Mouse (Mus musculus) CH12.LX (cell line): Measurements from ENCODE around the gene Mroh8. TPM values are rescaled to one million over a fixed set of nuclear protein-coding genes. Genes with fewer than 3 reads are reported as not detected.
A peak's percentile ranks its signal among the peaks of the same experiment; 100 is the strongest.

ENCODE experiments used
- DNase-seq: peaks from one replicate; pipeline ENCODE4 v3.0.0-alpha.2; 2013; ENCODE audit errors: extremely low read depth
- H3K27ac ChIP-seq: 2 replicates; pipeline ENCODE4 v1.5.1; 2012; ENCODE audit warnings: low read depth, mild to moderate bottlenecking, control low read depth, moderate library complexity; ENCODE audit not compliant: insufficient read depth
- H3K27me3 ChIP-seq: replicated peaks from 2 replicates; pipeline ENCODE3; 2012; ENCODE audit warnings: inconsistent platforms
- H3K36me3 ChIP-seq, 2 experiments: replicated peaks in 1 of 2; 2 replicates each; pipeline versions ENCODE3 to v1.6.1; 2012; ENCODE audit warnings: inconsistent platforms in 1 of 2, low read length in 1 of 2, mild to moderate bottlenecking in 1 of 2, mixed read lengths in 1 of 2, moderate library complexity in 1 of 2; ENCODE audit not compliant: control insufficient read depth in 1 of 2, insufficient read depth in 1 of 2
- H3K4me1 ChIP-seq, 2 experiments: 2 replicates each; pipeline ENCODE4 v1.6.1; 2012; ENCODE audit warnings: inconsistent platforms in 1 of 2, moderate library complexity in 1 of 2; ENCODE audit not compliant: insufficient read depth in 2 of 2, control insufficient read depth in 1 of 2
- H3K4me2 ChIP-seq: 2 replicates; pipeline ENCODE4 v1.6.1; 2012; ENCODE audit warnings: low read depth, mild to moderate bottlenecking, control low read depth; ENCODE audit not compliant: poor library complexity, insufficient read depth, severe bottlenecking
- H3K4me3 ChIP-seq, 3 experiments: fragments of 150-350 bp in 1 of 3; sonication (generic) in 1 of 3; replicated peaks in 1 of 3; 2 replicates each; pipeline versions ENCODE3 to v1.5.1; 2011 to 2012; ENCODE audit warnings: low read depth in 2 of 3, low read length in 2 of 3, mild to moderate bottlenecking in 2 of 3, moderate library complexity in 2 of 3, control low read depth in 1 of 3, improper control_type of control experiment in 1 of 3, inconsistent platforms in 1 of 3, mixed read lengths in 1 of 3; ENCODE audit not compliant: poor library complexity in 1 of 3
- H3K79me2 ChIP-seq: replicated peaks from 2 replicates; pipeline ENCODE4 v1.6.1; 2012; ENCODE audit warnings: mild to moderate bottlenecking, moderate library complexity; ENCODE audit not compliant: control insufficient read depth, poor library complexity, insufficient read depth, severe bottlenecking; ENCODE audit errors: extremely low read depth
- H3K9ac ChIP-seq: 2 replicates; pipeline ENCODE4 v1.6.1; 2012; ENCODE audit warnings: low read depth, mild to moderate bottlenecking, control low read depth, moderate library complexity; ENCODE audit not compliant: insufficient read depth
- H3K9me3 ChIP-seq: replicated peaks from 2 replicates; pipeline ENCODE3; 2012; ENCODE audit warnings: low read length, inconsistent platforms, mixed read lengths
- CTCF ChIP-seq, 2 experiments: IDR thresholded peaks in 1 of 2; conservative IDR thresholded peaks in 1 of 2; 2 replicates each; pipeline ENCODE4 v1.5.1; 2011 to 2012; ENCODE audit warnings: low read depth in 2 of 2, low read length in 2 of 2, improper control_type of control experiment in 1 of 2, inconsistent platforms in 1 of 2, mild to moderate bottlenecking in 1 of 2, moderate library complexity in 1 of 2
- E2F4 ChIP-seq: IDR thresholded peaks from 2 replicates; pipeline ENCODE4 v1.6.1; 2011; ENCODE audit warnings: low read depth, low read length, improper control_type of control experiment; ENCODE audit not compliant: insufficient replicate concordance
- ELF1 ChIP-seq: IDR thresholded peaks from 2 replicates; pipeline ENCODE4 v1.6.1; 2014; ENCODE audit warnings: low read depth, mild to moderate bottlenecking, inconsistent platforms, low read length, improper control_type of control experiment
- ETS1 ChIP-seq: conservative IDR thresholded peaks from 2 replicates; pipeline ENCODE4 v1.6.1; 2012; ENCODE audit warnings: low read depth, mild to moderate bottlenecking, inconsistent platforms, low read length, improper control_type of control experiment, moderate library complexity
- GABPA ChIP-seq: IDR thresholded peaks from 2 replicates; pipeline ENCODE4 v1.6.1; 2012; ENCODE audit warnings: low read depth, low read length, improper control_type of control experiment, inconsistent platforms; ENCODE audit not compliant: insufficient replicate concordance
- JUN ChIP-seq: IDR thresholded peaks from 2 replicates; pipeline ENCODE4 v1.6.1; 2011; ENCODE audit warnings: low read depth, mild to moderate bottlenecking, low read length, improper control_type of control experiment, moderate library complexity; ENCODE audit not compliant: insufficient read depth
- KAT2A ChIP-seq: IDR thresholded peaks from 2 replicates; pipeline ENCODE4 v1.6.1; 2012; ENCODE audit warnings: low read length, improper control_type of control experiment, inconsistent platforms; ENCODE audit not compliant: insufficient replicate concordance
- MAFK ChIP-seq: IDR thresholded peaks from 2 replicates; pipeline ENCODE4 v1.6.1; 2011; ENCODE audit warnings: low read length, improper control_type of control experiment; ENCODE audit not compliant: insufficient replicate concordance
- MAX ChIP-seq: IDR thresholded peaks from 2 replicates; pipeline ENCODE4 v1.6.1; 2011; ENCODE audit warnings: low read length, improper control_type of control experiment
- MXI1 ChIP-seq: IDR thresholded peaks from 2 replicates; pipeline ENCODE4 v1.6.1; 2011; ENCODE audit warnings: mild to moderate bottlenecking, low read depth, low read length, improper control_type of control experiment
- NELFE ChIP-seq: IDR thresholded peaks from 2 replicates; pipeline ENCODE4 v1.6.1; 2011; ENCODE audit warnings: low read depth, low read length, improper control_type of control experiment
- RAD21 ChIP-seq: IDR thresholded peaks from 2 replicates; pipeline ENCODE4 v1.6.1; 2011; ENCODE audit warnings: low read depth, mild to moderate bottlenecking, low read length, improper control_type of control experiment, moderate library complexity
- RCOR1 ChIP-seq: conservative IDR thresholded peaks from 2 replicates; pipeline ENCODE4 v1.6.1; 2012; ENCODE audit warnings: low read depth, mild to moderate bottlenecking, inconsistent platforms, low read length, improper control_type of control experiment
- SMC3 ChIP-seq: IDR thresholded peaks from 2 replicates; pipeline ENCODE4 v1.6.1; 2011; ENCODE audit warnings: low read depth, low read length, improper control_type of control experiment
- USF1 ChIP-seq: IDR thresholded peaks from 2 replicates; pipeline ENCODE4 v1.6.1; 2014; ENCODE audit warnings: low read depth, mild to moderate bottlenecking, inconsistent platforms, low read length, improper control_type of control experiment
- USF2 ChIP-seq: conservative IDR thresholded peaks from 2 replicates; pipeline ENCODE4 v1.6.1; 2011; ENCODE audit warnings: low read depth, low read length, improper control_type of control experiment
- dilution Hi-C: fragments of 300-500 bp; cut with MboI; formaldehyde crosslinking; loops from 2 replicates; pipeline ENCODE4 v1.14.3; 2020; ENCODE audit warnings: low sequenced_read_pairs; ENCODE audit not compliant: extremely low pct_unique_long_range_greater_than_20kb, extremely low pct_ligation_motif_present
- in situ Hi-C: fragments of 300-500 bp; cut with MboI; formaldehyde crosslinking; loops from 3 replicates; pipeline ENCODE4 v1.14.3; 2019; ENCODE audit warnings: low sequenced_read_pairs, low pct_ligation_motif_present, low pct_unique_long_range_greater_than_20kb, mixed read lengths
- polyA plus RNA-seq: library from polyadenylated mRNA; unstranded; fragments of >175 nt; gene quantifications from 2 replicates; pipeline ENCODE4 v1.2.1, GENCODE M21; 2012; ENCODE audit warnings: low read depth; ENCODE audit not compliant: insufficient read length
- total RNA-seq, 2 experiments: library from RNA; depleted of rRNA; stranded (reverse); fragments of 300-350 nt in 1 of 2; fragments of >200 nt in 1 of 2; gene quantifications; 2 replicates each; pipeline ENCODE4 v1.2.3; 2012 to 2014

The Mroh8 gene
- total and polyA plus RNA-seq, 3 experiments: 0.25 to 0.41 TPM; not detected in 1

DNA sequence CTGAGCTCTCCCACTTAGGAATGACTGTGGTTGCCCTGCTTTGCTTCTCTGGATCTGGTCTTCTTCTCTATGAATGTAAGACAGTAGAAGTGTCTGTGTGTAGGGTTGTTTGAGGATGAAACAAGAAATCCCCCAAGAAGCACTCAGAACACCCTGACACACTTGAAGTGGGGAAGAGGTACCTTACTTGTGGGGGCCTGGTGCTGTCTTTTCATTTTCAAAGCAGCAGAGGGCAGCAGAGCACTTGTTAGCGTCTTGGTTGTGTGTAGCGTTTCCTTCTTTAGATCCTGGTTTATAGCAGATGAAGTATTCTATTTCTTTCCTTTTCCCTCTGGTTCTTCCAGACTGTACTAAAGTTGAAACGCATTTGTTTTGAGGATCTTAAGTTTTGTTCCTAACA, 8.2 kb upstream of the Mroh8 start:
- H3K27me3 ChIP-seq: no peaks in the 10 kb centered on the region
- peaks cover 0 to 20% of the 10 kb centered on the region in 2 experiments; a peak in 2 of 4 replicates for H3K4me1 ChIP-seq
- H3K4me3 ChIP-seq: no peak overlapping the region
- no peaks in the 10 kb centered on the region for H3K9me3 ChIP-seq
- DNase-seq: peak; percentile 58
- peaks cover 77 to 96% of the 10 kb centered on the region in 2 experiments for H3K36me3 ChIP-seq
- no peak for TF ChIP-seq USF2
- peak; percentile 35 to 63; a peak in 3 of 4 replicates for TF ChIP-seq CTCF (conservative IDR thresholded peaks at IDR 0.05 in 1 of 2, IDR thresholded peaks at IDR 0.05 in 1 of 2; ENCODE audit: low read depth in 2 of 2, low read length in 2 of 2)
- no peak for TF ChIP-seq USF1
- no peak; the same call in none of the 2 replicates for TF ChIP-seq RAD21
- TF ChIP-seq KAT2A: no peak
- peak; percentile 23; the same call in 1 of the 2 replicates for TF ChIP-seq SMC3
- no peak for TF ChIP-seq ELF1
- dilution Hi-C loops (no loop called here), in situ Hi-C loops (loop anchor here (10.0 kb wide), 1 partner anchor 163 kb away; no protein-coding TSS in a partner anchor)
- H3K9ac ChIP-seq: no peak overlapping the region
- no peak overlapping the region for H3K4me2 ChIP-seq
- H3K27ac ChIP-seq: no peak overlapping the region
- peaks cover 48% of the 10 kb centered on the region for H3K79me2 ChIP-seq

DNA sequence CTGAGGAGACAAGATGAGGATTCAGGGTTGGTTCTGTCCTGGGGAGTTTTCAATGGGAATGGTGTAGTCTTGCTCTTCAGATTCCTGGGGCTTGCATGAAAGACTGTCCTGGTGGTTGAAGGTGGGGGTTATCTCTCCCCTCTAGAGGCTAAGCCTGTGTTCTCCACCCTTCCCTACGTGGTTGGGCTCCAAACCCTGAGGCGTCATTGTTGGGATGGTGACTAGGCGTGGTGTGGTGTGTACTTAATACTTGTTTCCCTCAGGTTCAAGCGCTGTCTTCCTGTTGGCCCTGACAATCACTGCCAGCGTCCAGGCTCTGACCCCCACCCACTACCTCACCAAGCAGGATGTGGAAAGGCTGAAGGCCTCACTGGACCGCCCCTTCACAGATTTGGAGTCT, 4.0 kb upstream of the Mroh8 start:
- Histone ChIP-seq H3K27me3 (no peaks in the 10 kb centered on the region), H3K9me3 (no peaks in the 10 kb centered on the region), H3K79me2 (peaks cover 71% of the 10 kb centered on the region), H3K4me1 (peaks cover 8 to 36% of the 10 kb centered on the region in 2 experiments), H3K4me3 (no peak overlapping the region), H3K4me2 (no peak overlapping the region), H3K9ac (no peak overlapping the region), H3K27ac (no peak overlapping the region), H3K36me3 (peaks cover 49 to 70% of the 10 kb centered on the region in 2 experiments)
- dilution Hi-C loops (no loop called here), in situ Hi-C loops (loop anchor here (10.0 kb wide), 1 partner anchor 159 kb away; no protein-coding TSS in a partner anchor)
- no peak for DNase-seq
- no peak for TF ChIP-seq JUN
- TF ChIP-seq CTCF (conservative IDR thresholded peaks at IDR 0.05 in 1 of 2, IDR thresholded peaks at IDR 0.05 in 1 of 2; ENCODE audit: low read depth in 2 of 2, low read length in 2 of 2): no peak
- no peak for TF ChIP-seq MAX
- TF ChIP-seq KAT2A: no peak
- TF ChIP-seq MXI1: no peak
- TF ChIP-seq E2F4: no peak
- no peak for TF ChIP-seq NELFE
- no peak for TF ChIP-seq MAFK
- TF ChIP-seq USF1: no peak
- TF ChIP-seq ETS1: no peak
- no peak for TF ChIP-seq GABPA
- TF ChIP-seq RCOR1: no peak
